Mouse (Mus musculus): Measurements from ENCODE around the gene Usp10. TPM values are rescaled to one million over a fixed set of nuclear protein-coding genes. Genes with fewer than 3 reads are reported as not detected.

The Usp10 gene
- polyA plus RNA-seq, 1 experiment, result 86.1 TPM

DNA sequence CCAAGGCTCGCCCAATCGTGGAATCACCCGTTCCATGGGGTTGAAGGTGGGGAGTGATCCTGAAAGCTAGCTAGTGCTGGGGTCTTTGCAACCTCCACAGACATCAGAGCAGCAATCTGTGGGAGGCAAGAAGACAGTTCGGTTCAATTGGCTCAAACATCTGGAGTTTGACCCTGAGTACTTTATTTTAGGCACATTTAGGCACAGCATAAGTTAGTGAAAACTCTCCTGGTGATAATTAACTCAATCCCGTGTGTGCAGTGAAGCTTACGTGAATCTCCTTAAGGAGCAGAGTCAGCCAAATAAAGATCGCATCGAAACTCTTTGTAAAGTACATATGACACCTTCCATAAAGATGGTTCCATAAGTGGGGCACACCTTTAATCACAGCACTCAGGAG, 28.2 kb upstream of the Usp10 start:
- no peaks in the 10 kb centered on the region for H3K27me3 ChIP-seq (ENCODE audit: control insufficient read depth, insufficient read depth, low read length)
- H3K4me3 ChIP-seq (ENCODE audit: low read depth, low read length), result no peak overlapping the region
- no peak overlapping the region for H3K27ac ChIP-seq (ENCODE audit: insufficient read depth, low read depth, low read length)
- H3K36me3 ChIP-seq (ENCODE audit: control insufficient read depth, insufficient read depth, low read length), result no peaks in the 10 kb centered on the region
- TF ChIP-seq CTCF (IDR thresholded peaks at IDR 0.05; ENCODE audit: extremely low read depth, insufficient read length, insufficient replicate concordance, low read depth, low read length) (no peak), POLR2A (IDR thresholded peaks at IDR 0.05; ENCODE audit: low read depth, low read length) (no peak)
- H3K4me1 ChIP-seq (ENCODE audit: control insufficient read depth, insufficient read depth, insufficient read length, low read length), result peaks cover 9% of the 10 kb centered on the region
- WGBS, result 80% methylated on average over 8 of the region's 8 CpGs

DNA sequence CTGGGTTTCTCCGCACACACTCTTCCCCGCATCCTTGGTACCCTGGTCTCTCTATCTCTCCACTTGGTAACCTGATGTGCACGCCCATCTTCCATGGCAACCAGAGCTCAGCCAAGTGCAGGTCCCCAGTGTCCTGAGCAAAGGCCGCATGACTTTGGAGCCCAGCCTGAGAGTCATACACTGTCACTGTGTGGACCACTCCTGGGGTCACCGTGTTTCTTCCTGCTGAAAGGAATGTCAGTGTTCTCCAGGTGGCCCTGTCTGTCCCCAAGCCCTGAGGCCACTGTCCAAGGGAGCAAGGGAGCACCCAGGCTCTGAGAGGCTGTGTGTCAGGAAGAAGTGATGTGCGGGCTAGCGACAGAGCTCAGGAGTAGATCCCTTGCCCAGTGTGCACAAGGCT, 26.9 kb upstream of the Usp10 start:
- Histone ChIP-seq H3K4me3 (ENCODE audit: low read depth, low read length) (no peak overlapping the region), H3K4me1 (ENCODE audit: control insufficient read depth, insufficient read depth, insufficient read length, low read length) (peaks cover 9% of the 10 kb centered on the region), H3K36me3 (ENCODE audit: control insufficient read depth, insufficient read depth, low read length) (no peaks in the 10 kb centered on the region), H3K27me3 (ENCODE audit: control insufficient read depth, insufficient read depth, low read length) (no peaks in the 10 kb centered on the region), H3K27ac (ENCODE audit: insufficient read depth, low read depth, low read length) (no peak overlapping the region)
- no peak for TF ChIP-seq POLR2A (IDR thresholded peaks at IDR 0.05; ENCODE audit: low read depth, low read length)
- TF ChIP-seq CTCF (IDR thresholded peaks at IDR 0.05; ENCODE audit: extremely low read depth, insufficient read length, insufficient replicate concordance, low read depth, low read length), result no peak
- WGBS, result 91% methylated on average over 7 of the region's 7 CpGs

DNA sequence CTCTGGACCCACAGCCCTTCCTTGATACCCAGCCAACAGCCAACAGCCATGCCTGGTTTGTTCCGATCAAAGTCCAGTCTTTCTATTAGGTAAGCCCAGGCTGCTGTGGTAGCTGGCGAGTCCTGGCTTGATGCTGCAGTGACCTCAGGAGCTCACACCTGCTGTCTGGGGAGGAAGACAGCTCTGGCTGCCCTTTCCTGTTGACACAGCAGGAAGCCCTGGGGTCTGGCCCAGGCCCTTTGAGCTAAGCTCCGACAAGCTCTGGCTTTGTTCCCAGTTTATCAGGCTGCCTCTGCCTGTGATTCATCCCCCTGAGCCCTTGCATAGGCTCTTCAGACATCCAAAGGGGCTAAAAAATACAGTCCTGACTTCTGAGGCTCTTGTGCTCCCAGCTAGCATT, 24.5 kb upstream of the Usp10 start:
- Histone ChIP-seq H3K4me1 (ENCODE audit: control insufficient read depth, insufficient read depth, insufficient read length, low read length) (peaks cover 13% of the 10 kb centered on the region), H3K27ac (ENCODE audit: insufficient read depth, low read depth, low read length) (peak overlapping the region; percentile 67), H3K27me3 (ENCODE audit: control insufficient read depth, insufficient read depth, low read length) (no peaks in the 10 kb centered on the region), H3K4me3 (ENCODE audit: low read depth, low read length) (no peak overlapping the region), H3K36me3 (ENCODE audit: control insufficient read depth, insufficient read depth, low read length) (no peaks in the 10 kb centered on the region)
- 11% methylated on average over 3 of the region's 3 CpGs for WGBS
- TF ChIP-seq POLR2A (IDR thresholded peaks at IDR 0.05; ENCODE audit: low read depth, low read length) (no peak), CTCF (IDR thresholded peaks at IDR 0.05; ENCODE audit: extremely low read depth, insufficient read length, insufficient replicate concordance, low read depth, low read length) (no peak)

DNA sequence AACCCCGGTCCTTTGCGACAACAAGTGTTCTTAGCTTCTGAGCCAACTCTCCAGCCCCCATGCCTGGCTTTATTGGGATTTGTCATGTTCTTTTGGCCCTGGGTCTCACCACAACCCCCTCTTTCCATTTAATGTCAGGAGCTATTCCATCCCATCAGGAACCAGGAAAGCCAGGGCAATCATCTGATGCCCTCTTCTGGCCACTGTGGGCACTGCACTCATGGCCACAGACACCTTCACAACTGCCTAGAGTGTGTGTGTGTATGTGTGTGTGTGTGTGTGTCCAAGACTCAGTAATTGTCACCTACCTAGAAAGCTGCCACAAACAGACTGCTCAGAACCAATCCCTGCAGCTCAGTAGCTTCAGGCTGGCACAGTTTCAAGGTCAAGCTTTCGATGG, 23.0 kb upstream of the Usp10 start:
- no peaks in the 10 kb centered on the region for H3K27me3 ChIP-seq (ENCODE audit: control insufficient read depth, insufficient read depth, low read length)
- H3K27ac ChIP-seq (ENCODE audit: insufficient read depth, low read depth, low read length), result no peak overlapping the region

DNA sequence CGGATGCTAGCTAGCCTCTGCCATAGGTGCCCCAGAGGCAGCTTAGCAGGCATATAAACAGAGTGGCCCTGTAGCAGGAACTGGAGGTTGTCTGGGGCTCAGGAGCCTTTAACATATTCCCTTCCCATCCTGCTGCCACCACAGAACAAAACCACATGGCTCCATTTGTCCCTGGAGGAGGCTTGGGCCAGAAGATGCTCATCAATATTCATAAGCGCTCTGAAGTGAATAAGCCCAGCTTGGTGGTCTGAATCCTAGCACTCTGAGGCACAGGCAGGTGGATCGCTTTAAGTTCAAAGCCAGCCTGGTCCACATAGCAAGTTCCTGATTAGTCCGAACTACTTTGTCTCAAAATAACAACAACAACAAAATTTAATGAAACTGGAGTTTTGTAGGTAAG, 22.1 kb upstream of the Usp10 start:
- H3K27me3 ChIP-seq (ENCODE audit: control insufficient read depth, insufficient read depth, low read length), result no peaks in the 10 kb centered on the region
- no peaks in the 10 kb centered on the region for H3K36me3 ChIP-seq (ENCODE audit: control insufficient read depth, insufficient read depth, low read length)
- TF ChIP-seq POLR2A (IDR thresholded peaks at IDR 0.05; ENCODE audit: low read depth, low read length), result no peak
- no peak for TF ChIP-seq CTCF (IDR thresholded peaks at IDR 0.05; ENCODE audit: extremely low read depth, insufficient read length, insufficient replicate concordance, low read depth, low read length)
- no peak overlapping the region for H3K27ac ChIP-seq (ENCODE audit: insufficient read depth, low read depth, low read length)
- H3K4me3 ChIP-seq (ENCODE audit: low read depth, low read length), result no peak overlapping the region
- peaks cover 13% of the 10 kb centered on the region for H3K4me1 ChIP-seq (ENCODE audit: control insufficient read depth, insufficient read depth, insufficient read length, low read length)
- 95% methylated on average over 4 of the region's 4 CpGs for WGBS

More for the DNA sequence above, 23.0 kb upstream of the Usp10 start:
- 78% methylated on average over 3 of the region's 3 CpGs for WGBS
- no peaks in the 10 kb centered on the region for H3K36me3 ChIP-seq (ENCODE audit: control insufficient read depth, insufficient read depth, low read length)
- H3K4me1 ChIP-seq (ENCODE audit: control insufficient read depth, insufficient read depth, insufficient read length, low read length), result peaks cover 13% of the 10 kb centered on the region
- H3K4me3 ChIP-seq (ENCODE audit: low read depth, low read length), result no peak overlapping the region
- TF ChIP-seq POLR2A (IDR thresholded peaks at IDR 0.05; ENCODE audit: low read depth, low read length) (no peak), CTCF (IDR thresholded peaks at IDR 0.05; ENCODE audit: extremely low read depth, insufficient read length, insufficient replicate concordance, low read depth, low read length) (peak; percentile 73; the same call in 1 of the 2 replicates)

DNA sequence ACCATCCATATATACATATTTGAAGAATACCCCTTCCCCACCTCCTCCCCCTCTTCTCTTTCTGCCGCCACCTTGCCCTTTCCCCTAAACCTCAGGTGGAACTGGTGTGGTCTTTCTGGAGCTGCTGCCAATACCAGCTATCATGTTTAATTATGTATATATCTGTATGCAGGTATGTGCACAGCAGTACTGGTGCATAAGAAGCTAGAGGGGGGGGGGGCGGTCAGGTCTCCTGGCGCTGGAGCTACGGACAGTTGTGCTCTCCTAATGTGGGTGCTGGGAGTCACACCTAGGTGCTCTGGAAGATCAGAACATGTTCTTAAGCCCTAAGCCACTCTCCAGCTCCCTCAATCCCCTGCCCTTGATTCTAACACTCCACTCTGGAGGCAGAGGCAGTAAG, 13.1 kb upstream of the Usp10 start:
- no peaks in the 10 kb centered on the region for H3K27me3 ChIP-seq (ENCODE audit: control insufficient read depth, insufficient read depth, low read length)
- H3K4me3 ChIP-seq (ENCODE audit: low read depth, low read length), result no peak overlapping the region
- TF ChIP-seq POLR2A (IDR thresholded peaks at IDR 0.05; ENCODE audit: low read depth, low read length) (no peak), CTCF (IDR thresholded peaks at IDR 0.05; ENCODE audit: extremely low read depth, insufficient read length, insufficient replicate concordance, low read depth, low read length) (no peak)
- H3K27ac ChIP-seq (ENCODE audit: insufficient read depth, low read depth, low read length), result peak overlapping the region; percentile 49
- 37% methylated on average over 4 of the region's 4 CpGs for WGBS
- peaks cover 11% of the 10 kb centered on the region for H3K4me1 ChIP-seq (ENCODE audit: control insufficient read depth, insufficient read depth, insufficient read length, low read length)
- no peaks in the 10 kb centered on the region for H3K36me3 ChIP-seq (ENCODE audit: control insufficient read depth, insufficient read depth, low read length)

DNA sequence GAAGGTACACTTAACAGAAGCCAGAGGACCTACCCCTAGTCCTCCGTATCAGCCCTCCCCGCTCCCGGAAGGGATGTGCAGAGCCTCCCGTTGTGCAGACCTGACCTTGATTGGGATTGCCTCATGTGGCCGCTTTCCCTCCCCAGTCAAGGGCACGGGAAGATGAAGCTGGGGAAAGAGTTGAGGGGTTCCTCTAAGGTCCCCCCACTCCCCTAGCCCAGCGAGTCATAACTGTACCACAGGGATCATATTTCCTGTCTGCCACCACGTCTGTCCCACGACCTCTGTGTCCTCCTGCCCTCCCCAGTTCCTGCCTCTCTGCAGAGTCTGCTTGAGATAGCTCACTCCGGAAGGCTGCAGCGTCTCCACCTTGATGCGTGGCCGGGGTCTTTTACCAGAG, 12.2 kb upstream of the Usp10 start:
- Histone ChIP-seq H3K4me1 (ENCODE audit: control insufficient read depth, insufficient read depth, insufficient read length, low read length) (peaks cover 11% of the 10 kb centered on the region), H3K4me3 (ENCODE audit: low read depth, low read length) (peak overlapping the region; percentile 5; the same call in 1 of the 2 replicates), H3K27ac (ENCODE audit: insufficient read depth, low read depth, low read length) (no peak overlapping the region), H3K36me3 (ENCODE audit: control insufficient read depth, insufficient read depth, low read length) (no peaks in the 10 kb centered on the region), H3K27me3 (ENCODE audit: control insufficient read depth, insufficient read depth, low read length) (no peaks in the 10 kb centered on the region)
- WGBS, result 22% methylated on average over 13 of the region's 13 CpGs
- TF ChIP-seq CTCF (IDR thresholded peaks at IDR 0.05; ENCODE audit: extremely low read depth, insufficient read length, insufficient replicate concordance, low read depth, low read length), result no peak

DNA sequence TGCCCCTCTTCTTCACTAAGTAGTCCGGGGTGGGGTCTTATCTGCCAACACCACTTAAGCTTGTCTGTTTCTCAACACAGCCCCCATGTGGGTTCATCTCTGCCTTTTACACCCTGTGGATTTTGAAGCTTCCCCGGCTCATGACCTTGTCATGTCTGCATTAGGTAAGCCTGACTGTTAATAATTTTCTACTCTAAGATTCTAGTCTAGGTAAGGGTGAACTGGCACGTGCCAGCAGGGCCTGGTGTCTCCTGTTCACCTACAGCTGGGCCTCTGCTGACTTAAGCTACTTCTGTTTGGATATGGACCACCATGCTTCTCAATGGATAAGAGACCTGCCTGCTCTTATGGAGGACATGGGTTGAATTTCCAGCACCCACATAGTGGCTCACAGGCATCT, 8.8 kb upstream of the Usp10 start:
- H3K4me3 ChIP-seq (ENCODE audit: low read depth, low read length), result no peak overlapping the region
- H3K36me3 ChIP-seq (ENCODE audit: control insufficient read depth, insufficient read depth, low read length), result no peaks in the 10 kb centered on the region
- H3K27me3 ChIP-seq (ENCODE audit: control insufficient read depth, insufficient read depth, low read length), result no peaks in the 10 kb centered on the region
- TF ChIP-seq POLR2A (IDR thresholded peaks at IDR 0.05; ENCODE audit: low read depth, low read length) (no peak), CTCF (IDR thresholded peaks at IDR 0.05; ENCODE audit: extremely low read depth, insufficient read length, insufficient replicate concordance, low read depth, low read length) (no peak)
- WGBS, result 39% methylated on average over 3 of the region's 3 CpGs
- peaks cover 11% of the 10 kb centered on the region for H3K4me1 ChIP-seq (ENCODE audit: control insufficient read depth, insufficient read depth, insufficient read length, low read length)
- H3K27ac ChIP-seq (ENCODE audit: insufficient read depth, low read depth, low read length), result no peak overlapping the region

Data from small intestine, adult 2 months (tissue).